Mouse (Mus musculus): ENCODE data around the gene Mast2. TPM values are rescaled to one million over a fixed set of nuclear protein-coding genes. Genes with fewer than 3 reads are reported as not detected.
A peak's percentile ranks its signal among the peaks of the same experiment; 100 is the strongest.

The Mast2 gene
- polyA plus RNA-seq, 1 experiment from 2014 or later: 2.4 TPM

DNA sequence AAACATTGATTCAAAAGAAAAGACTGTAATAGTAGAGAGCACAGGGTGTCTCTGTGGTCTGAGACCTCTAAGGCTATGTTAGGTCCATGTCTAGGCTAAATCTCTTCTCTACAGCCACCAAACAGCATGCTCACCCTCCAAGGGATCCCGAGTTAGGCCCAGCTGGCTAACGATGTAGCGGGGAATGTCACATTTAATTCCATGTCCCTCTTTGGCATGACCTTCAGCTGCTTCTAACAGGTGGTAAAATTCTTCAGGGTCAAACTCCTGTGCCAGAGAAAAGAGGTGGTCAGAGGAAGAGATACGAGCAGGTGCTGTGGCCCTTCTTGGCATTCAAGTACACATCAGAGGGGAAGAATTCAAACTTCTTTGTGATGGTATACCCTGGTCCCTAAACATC lies 146.4 kb downstream of the Mast2 start:
- Histone ChIP-seq H3K9me3 (ENCODE audit: low read length) (no peaks in the 10 kb centered on the region), H3K4me3 (ENCODE audit: low read depth, low read length) (no peak overlapping the region), H3K9ac (replicated peaks) (no peak overlapping the region), H3K4me1 (ENCODE audit: insufficient read depth) (no peaks in the 10 kb centered on the region), H3K36me3 (replicated peaks; ENCODE audit: insufficient read depth, low read length) (peaks cover 14% of the 10 kb centered on the region), H3K27me3 (ENCODE audit: insufficient read depth, low read length) (no peaks in the 10 kb centered on the region), H3K4me2 (ENCODE audit: low read depth, low read length) (no peak overlapping the region), H3K27ac (ENCODE audit: low read depth) (no peak overlapping the region)
- 84% methylated on average over 4 of the region's 4 CpGs for WGBS (ENCODE audit: insufficient replicate concordance)
- no peak for TF ChIP-seq EP300 (IDR thresholded peaks at IDR 0.05; ENCODE audit: low read depth)
- TF ChIP-seq CTCF (IDR thresholded peaks at IDR 0.05; ENCODE audit: low read depth): no peak
- DNase-seq: no peak
- ATAC-seq: no peak

DNA sequence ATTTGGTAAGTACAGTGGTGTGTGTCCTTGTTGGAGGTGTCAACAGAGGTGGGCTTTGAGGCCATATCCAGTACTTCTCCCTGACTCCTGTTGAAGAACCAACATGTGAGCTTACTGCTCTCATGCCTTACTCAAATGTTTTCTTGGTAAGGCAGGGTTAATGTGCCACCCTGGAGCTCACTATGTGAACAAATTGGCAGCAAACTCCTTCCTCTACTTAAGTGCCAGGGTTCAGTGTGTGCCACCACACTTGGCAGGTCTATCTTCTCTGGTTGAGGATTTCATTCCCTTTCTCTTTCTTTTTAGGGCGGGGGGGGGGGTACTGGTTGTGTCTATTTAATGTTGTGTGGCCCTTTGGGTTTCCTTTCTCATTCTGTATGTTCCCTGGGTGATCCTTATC lies 159.4 kb downstream of the Mast2 start:
- TF ChIP-seq CTCF (IDR thresholded peaks at IDR 0.05; ENCODE audit: low read depth): no peak
- DNase-seq (no peak), ATAC-seq (no peak)
- WGBS (ENCODE audit: insufficient replicate concordance): 22% methylated on average over 1 of the region's 1 CpGs
- Histone ChIP-seq H3K27ac (ENCODE audit: low read depth) (no peak overlapping the region), H3K4me3 (ENCODE audit: low read depth, low read length) (no peak overlapping the region), H3K27me3 (ENCODE audit: insufficient read depth, low read length) (no peaks in the 10 kb centered on the region), H3K4me2 (ENCODE audit: low read depth, low read length) (no peak overlapping the region), H3K36me3 (replicated peaks; ENCODE audit: insufficient read depth, low read length) (peaks cover 16% of the 10 kb centered on the region; the same call in 1 of the 2 replicates), H3K9ac (replicated peaks) (no peak overlapping the region), H3K9me3 (ENCODE audit: low read length) (no peaks in the 10 kb centered on the region), H3K4me1 (ENCODE audit: insufficient read depth) (no peaks in the 10 kb centered on the region)

DNA sequence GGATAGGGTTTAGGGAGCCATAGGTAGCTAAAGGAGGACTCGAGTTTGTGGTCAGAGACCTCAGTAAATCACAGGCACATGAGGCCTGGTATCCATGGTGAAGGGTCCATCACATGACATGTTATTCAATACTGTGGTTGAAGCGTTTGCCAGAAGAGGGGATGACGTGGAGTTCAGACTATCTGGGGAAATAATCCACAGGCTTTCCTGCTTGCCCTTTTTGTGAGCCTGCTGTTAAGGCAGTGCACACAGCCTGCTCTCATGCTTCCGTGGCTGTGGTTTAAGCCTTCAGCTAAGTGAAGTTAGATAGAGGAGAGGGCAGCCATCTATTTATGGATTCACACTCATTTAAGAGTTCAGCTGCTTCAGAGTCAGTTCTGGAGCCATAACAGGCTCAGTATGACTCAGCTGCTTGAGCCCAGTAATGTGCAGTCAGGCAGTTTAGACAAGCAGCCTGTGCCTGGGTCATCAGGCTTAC lies 163.1 kb downstream of the Mast2 start:
- WGBS (ENCODE audit: insufficient replicate concordance): 36% methylated on average over 4 of the region's 4 CpGs
- H3K27me3 ChIP-seq (ENCODE audit: insufficient read depth, low read length): no peaks in the 10 kb centered on the region
- H3K9ac ChIP-seq (replicated peaks): no peak overlapping the region
- H3K4me3 ChIP-seq (ENCODE audit: low read depth, low read length): no peak overlapping the region
- no peaks in the 10 kb centered on the region for H3K4me1 ChIP-seq (ENCODE audit: insufficient read depth)
- H3K27ac ChIP-seq (ENCODE audit: low read depth): no peak overlapping the region
- H3K4me2 ChIP-seq (ENCODE audit: low read depth, low read length): no peak overlapping the region
- TF ChIP-seq CTCF (IDR thresholded peaks at IDR 0.05; ENCODE audit: low read depth) (no peak), EP300 (IDR thresholded peaks at IDR 0.05; ENCODE audit: low read depth) (no peak)
- H3K36me3 ChIP-seq (replicated peaks; ENCODE audit: insufficient read depth, low read length): no peaks in the 10 kb centered on the region
- no peaks in the 10 kb centered on the region for H3K9me3 ChIP-seq (ENCODE audit: low read length)
- ATAC-seq (peak; percentile 27; the same call in 1 of the 2 replicates), DNase-seq (no peak)

DNA sequence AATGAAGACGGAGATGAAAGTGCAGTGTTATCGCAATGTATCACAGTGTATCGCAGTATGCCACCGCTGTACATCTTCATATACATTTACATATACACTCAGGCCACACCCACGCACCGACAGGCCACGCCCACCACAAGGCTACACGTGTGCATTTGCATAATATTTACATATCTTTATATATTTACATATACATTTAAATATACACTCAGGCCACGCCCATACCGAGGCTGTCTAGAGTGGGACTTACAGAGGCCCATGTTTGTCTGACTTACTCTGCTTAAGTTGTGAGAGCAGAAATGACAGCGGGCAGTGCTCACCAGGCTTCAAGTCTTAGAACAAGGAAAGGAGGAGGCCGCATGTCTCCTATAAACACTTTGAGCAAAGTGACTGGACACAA lies 170.7 kb downstream of the Mast2 start:
- 74% methylated on average over 12 of the region's 12 CpGs for WGBS (ENCODE audit: insufficient replicate concordance)
- no peak overlapping the region for H3K4me3 ChIP-seq (ENCODE audit: low read depth, low read length)
- no peak for TF ChIP-seq CTCF (IDR thresholded peaks at IDR 0.05; ENCODE audit: low read depth)
- no peak for TF ChIP-seq EP300 (IDR thresholded peaks at IDR 0.05; ENCODE audit: low read depth)
- H3K4me1 ChIP-seq (ENCODE audit: insufficient read depth): no peaks in the 10 kb centered on the region
- peak; percentile 37 for DNase-seq
- H3K36me3 ChIP-seq (replicated peaks; ENCODE audit: insufficient read depth, low read length): no peaks in the 10 kb centered on the region
- no peaks in the 10 kb centered on the region for H3K9me3 ChIP-seq (ENCODE audit: low read length)
- H3K27ac ChIP-seq (ENCODE audit: low read depth): no peak overlapping the region
- no peak overlapping the region for H3K4me2 ChIP-seq (ENCODE audit: low read depth, low read length)
- H3K27me3 ChIP-seq (ENCODE audit: insufficient read depth, low read length): no peaks in the 10 kb centered on the region
- ATAC-seq: no peak
- H3K9ac ChIP-seq (replicated peaks): no peak overlapping the region

- WGBS (ENCODE audit: insufficient replicate concordance): 85% methylated on average over 6 of the region's 6 CpGs
These were observed 172.4 kb downstream of the Mast2 start for GRCm38 (mm10) chr4:116291561-116291960.

DNA sequence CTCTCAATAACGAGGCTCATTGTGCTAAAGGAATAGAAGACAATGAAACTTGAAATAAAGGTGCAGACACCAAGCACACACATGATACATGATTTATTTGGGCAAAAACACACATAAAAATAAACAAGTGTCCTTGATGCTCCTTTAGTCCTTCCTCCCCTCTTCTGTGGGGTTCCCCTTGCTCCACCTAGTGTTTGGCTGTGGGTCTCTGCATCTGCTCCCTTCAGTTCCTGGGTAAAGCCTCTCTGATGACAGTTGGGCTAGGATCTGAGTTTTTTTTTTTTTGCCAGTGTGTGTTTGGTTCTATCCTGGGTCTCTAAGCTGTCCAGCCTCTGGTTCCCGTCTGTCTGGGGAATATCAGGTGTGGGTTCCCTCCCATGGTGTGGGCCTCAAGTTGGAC lies 181.8 kb downstream of the Mast2 start:
- Histone ChIP-seq H3K4me1 (ENCODE audit: insufficient read depth) (no peaks in the 10 kb centered on the region), H3K4me3 (ENCODE audit: low read depth, low read length) (no peak overlapping the region), H3K9me3 (ENCODE audit: low read length) (no peaks in the 10 kb centered on the region), H3K4me2 (ENCODE audit: low read depth, low read length) (no peak overlapping the region), H3K36me3 (replicated peaks; ENCODE audit: insufficient read depth, low read length) (no peaks in the 10 kb centered on the region), H3K27ac (ENCODE audit: low read depth) (no peak overlapping the region), H3K9ac (replicated peaks) (no peak overlapping the region), H3K27me3 (ENCODE audit: insufficient read depth, low read length) (no peaks in the 10 kb centered on the region)
- TF ChIP-seq CTCF (IDR thresholded peaks at IDR 0.05; ENCODE audit: low read depth): peak; percentile 50
- TF ChIP-seq EP300 (IDR thresholded peaks at IDR 0.05; ENCODE audit: low read depth): no peak
- ATAC-seq (no peak), DNase-seq (no peak)
- WGBS (ENCODE audit: insufficient replicate concordance): 52% methylated on average over 2 of the region's 2 CpGs

More at GRCm38 (mm10) chr4:116291561-116291960, 172.4 kb downstream of the Mast2 start:
- Histone ChIP-seq H3K27me3 (ENCODE audit: insufficient read depth, low read length) (no peaks in the 10 kb centered on the region), H3K36me3 (replicated peaks; ENCODE audit: insufficient read depth, low read length) (no peaks in the 10 kb centered on the region), H3K9ac (replicated peaks) (no peak overlapping the region), H3K9me3 (ENCODE audit: low read length) (no peaks in the 10 kb centered on the region), H3K4me1 (ENCODE audit: insufficient read depth) (no peaks in the 10 kb centered on the region), H3K4me3 (ENCODE audit: low read depth, low read length) (no peak overlapping the region), H3K27ac (ENCODE audit: low read depth) (no peak overlapping the region), H3K4me2 (ENCODE audit: low read depth, low read length) (no peak overlapping the region)
- no peak for ATAC-seq
- TF ChIP-seq CTCF (IDR thresholded peaks at IDR 0.05; ENCODE audit: low read depth) (no peak), EP300 (IDR thresholded peaks at IDR 0.05; ENCODE audit: low read depth) (no peak)
- no peak for DNase-seq

DNA sequence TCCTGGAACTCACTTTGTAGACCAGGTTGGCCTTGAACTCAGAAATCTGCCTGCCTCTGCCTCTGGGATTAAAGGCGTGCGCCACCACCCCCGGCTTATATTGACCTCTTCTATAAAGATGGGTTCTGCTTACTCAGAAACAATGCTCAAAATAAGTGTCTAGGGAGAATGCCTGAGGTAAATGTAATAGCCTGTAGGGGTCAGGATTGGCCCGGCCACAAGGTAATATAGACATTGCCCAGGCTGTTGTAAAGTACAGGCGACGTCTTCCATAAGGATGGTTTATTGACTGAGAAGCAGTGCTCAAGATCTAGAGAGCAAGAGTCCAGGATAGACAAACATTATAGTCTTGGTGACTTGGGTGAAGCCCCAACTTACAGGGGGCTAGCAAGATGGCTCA lies 195.8 kb downstream of the Mast2 start:
- TF ChIP-seq CTCF (IDR thresholded peaks at IDR 0.05; ENCODE audit: low read depth) (0 out of 2 replicates have a peak, but pooled peaks have one; percentile 6), EP300 (IDR thresholded peaks at IDR 0.05; ENCODE audit: low read depth) (no peak)
- WGBS (ENCODE audit: insufficient replicate concordance): 87% methylated on average over 6 of the region's 6 CpGs
- Histone ChIP-seq H3K4me2 (ENCODE audit: low read depth, low read length) (no peak overlapping the region), H3K9ac (replicated peaks) (no peak overlapping the region), H3K27ac (ENCODE audit: low read depth) (no peak overlapping the region), H3K9me3 (ENCODE audit: low read length) (no peaks in the 10 kb centered on the region), H3K27me3 (ENCODE audit: insufficient read depth, low read length) (no peaks in the 10 kb centered on the region), H3K4me1 (ENCODE audit: insufficient read depth) (no peaks in the 10 kb centered on the region), H3K4me3 (ENCODE audit: low read depth, low read length) (no peak overlapping the region), H3K36me3 (replicated peaks; ENCODE audit: insufficient read depth, low read length) (no peaks in the 10 kb centered on the region)
- ATAC-seq (no peak), DNase-seq (no peak)

Other genes starting within 250 kb of the Mast2 start
- 0.30 and 0.46 TPM in 2 replicates for gene Pik3r3, start 242.6 kb downstream of the Mast2 start, polyA plus RNA-seq (2015; fragmentation: Nextera tagmentation; extraction: Ambion mirVana)
- 8.1 and 9.1 TPM in 2 replicates for gene Ipp, start 43.4 kb upstream of the Mast2 start, polyA plus RNA-seq (2015; fragmentation: Nextera tagmentation; extraction: Ambion mirVana)
- 16.5 and 17.2 TPM in 2 replicates for gene Tmem69, start 91.8 kb upstream of the Mast2 start, polyA plus RNA-seq (2015; fragmentation: Nextera tagmentation; extraction: Ambion mirVana)
- 14.0 and 16.2 TPM in 2 replicates for gene Gpbp1l1, start 93.5 kb upstream of the Mast2 start, polyA plus RNA-seq (2015; fragmentation: Nextera tagmentation; extraction: Ambion mirVana)
- 2.9 TPM in 2 replicates for gene Ccdc17, start 132.5 kb upstream of the Mast2 start, polyA plus RNA-seq (2015; fragmentation: Nextera tagmentation; extraction: Ambion mirVana)
- gene Nasp, start 163.8 kb upstream of the Mast2 start, polyA plus RNA-seq (2015; fragmentation: Nextera tagmentation; extraction: Ambion mirVana): 30.0 and 30.6 TPM in 2 replicates
- gene Akr1a1, start 187.5 kb upstream of the Mast2 start, polyA plus RNA-seq (2015; fragmentation: Nextera tagmentation; extraction: Ambion mirVana): 320 and 321 TPM in 2 replicates
- 2,167 and 2,192 TPM in 2 replicates for gene Prdx1, start 221.4 kb upstream of the Mast2 start, polyA plus RNA-seq (2015; fragmentation: Nextera tagmentation; extraction: Ambion mirVana)
- gene Mmachc, start 244.2 kb upstream of the Mast2 start, polyA plus RNA-seq (2015; fragmentation: Nextera tagmentation; extraction: Ambion mirVana): 10.8 and 10.9 TPM in 2 replicates
- gene Ccdc163, start 244.3 kb upstream of the Mast2 start, polyA plus RNA-seq (2015; fragmentation: Nextera tagmentation; extraction: Ambion mirVana): 6.1 and 8.4 TPM in 2 replicates

All from liver, postnatal 0 days (tissue).